Mouse (Mus musculus) cerebellum, adult 9-10 months (tissue): ENCODE results near the gene Duox1.

Experiments used
- DNase-seq: peaks from one replicate; pipeline ENCODE4 v3.0.0; 2022

The Duox1 gene

DNA sequence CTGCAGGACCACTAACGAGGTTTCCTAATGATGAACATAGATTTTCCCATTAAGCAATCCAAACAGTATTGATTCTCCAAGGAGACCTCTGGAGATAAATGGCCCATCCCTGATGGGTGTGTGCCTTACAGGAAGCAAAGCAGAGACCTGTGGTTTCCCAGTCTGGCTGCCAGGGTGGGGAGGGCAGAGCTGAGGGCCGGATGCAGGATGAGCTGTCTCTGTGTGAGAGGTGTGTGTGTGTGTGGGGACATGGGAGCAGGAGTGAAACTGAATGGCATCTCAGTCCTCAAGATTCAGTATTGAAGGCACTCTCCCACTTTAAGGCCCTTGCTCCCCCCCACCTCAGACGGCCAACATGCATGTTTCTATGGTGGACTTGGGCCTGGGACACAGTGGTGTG lies 40.7 kb downstream of the Duox1 start:
- peak; percentile 49 for DNase-seq

DNA sequence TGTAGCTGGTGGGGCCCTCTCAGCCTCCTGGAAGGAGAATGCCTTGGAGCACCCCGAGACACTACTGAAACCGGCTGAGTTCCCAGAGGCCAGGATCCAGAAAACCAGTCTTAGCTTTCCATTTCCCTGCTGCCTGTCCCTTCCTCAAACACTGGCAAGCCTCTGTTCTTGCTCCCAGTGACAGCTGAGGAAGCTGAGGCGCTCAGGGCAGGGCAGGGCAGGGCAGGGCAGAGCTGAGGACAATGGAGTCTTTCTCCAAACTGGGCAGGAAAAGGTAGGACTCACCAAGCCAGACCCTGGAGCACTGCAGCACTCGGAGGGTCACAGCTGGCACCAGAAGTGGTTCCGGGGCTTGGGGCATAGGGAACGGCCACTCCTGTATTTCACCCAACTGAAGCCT lies 44.8 kb downstream of the Duox1 start:
- peak; percentile 45 for DNase-seq

- peak; percentile 43 for DNase-seq
These were observed 45.7 kb downstream of the Duox1 start for GRCm38 (mm10) chr2:122361181-122361580.

- DNase-seq, result peak; percentile 79
These were observed 46.6 kb downstream of the Duox1 start for GRCm38 (mm10) chr2:122361868-122362621.

GRCm38 (mm10) chr2:122362622-122363523 lies 47.4 kb downstream of the Duox1 start:
- DNase-seq, result peak; percentile 64

DNA sequence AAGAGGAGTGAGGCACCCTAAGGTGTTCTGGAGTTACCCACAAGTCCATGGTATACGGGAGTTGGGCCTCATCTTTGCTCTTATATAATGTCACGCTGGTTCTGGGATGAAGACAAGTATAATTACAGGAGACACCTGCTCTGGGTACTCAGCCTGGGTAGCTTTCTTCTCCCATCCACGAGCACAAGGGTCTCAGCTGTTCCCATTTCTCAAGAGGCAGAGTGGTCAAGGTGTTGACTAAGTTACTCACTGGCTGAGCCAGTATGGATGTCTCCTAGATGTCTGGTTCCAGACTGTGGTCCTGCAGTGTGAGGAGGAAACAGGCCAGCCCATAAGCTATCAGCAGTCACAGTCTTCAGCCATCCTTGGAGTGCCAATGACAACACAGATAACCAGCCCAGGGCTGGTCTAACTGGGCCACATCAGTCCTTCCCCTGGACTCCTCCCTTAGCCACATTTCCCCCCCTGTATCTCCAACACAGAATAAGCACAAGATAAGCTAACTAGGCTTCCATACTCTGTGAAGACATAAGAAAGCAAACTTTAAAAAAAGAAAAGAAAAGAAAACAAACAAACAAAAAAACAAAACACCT lies 49.0 kb downstream of the Duox1 start:
- peak; percentile 49 for DNase-seq

- peak; percentile 78 for DNase-seq
These were observed 49.9 kb downstream of the Duox1 start for GRCm38 (mm10) chr2:122365244-122365866.

GRCm38 (mm10) chr2:122366039-122366438 lies 50.6 kb downstream of the Duox1 start:
- DNase-seq, result peak; percentile 99

- peak; percentile 87 for DNase-seq
These were observed 51.2 kb downstream of the Duox1 start for GRCm38 (mm10) chr2:122366706-122367105.

GRCm38 (mm10) chr2:122367181-122367580 lies 51.7 kb downstream of the Duox1 start:
- DNase-seq, result peak; percentile 87

DNA sequence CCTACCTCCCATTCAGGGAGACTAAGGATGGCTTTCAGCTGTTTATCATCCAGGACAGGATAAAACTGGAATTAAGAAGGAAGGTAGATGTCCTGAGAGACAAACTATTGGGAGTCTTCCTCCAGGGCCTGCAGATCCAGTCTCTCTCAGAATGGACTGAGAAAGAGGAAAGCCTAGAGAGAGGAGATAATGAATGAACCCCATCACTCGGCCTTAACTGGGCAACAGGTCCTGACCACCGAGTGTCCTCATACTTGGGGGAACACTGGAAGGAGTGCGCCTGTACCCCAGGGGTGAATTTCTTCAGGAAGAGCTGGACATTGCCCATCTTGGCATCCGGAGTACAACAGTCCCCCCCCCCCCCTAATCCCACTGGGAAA lies 52.2 kb downstream of the Duox1 start:
- DNase-seq, result peak; percentile 67

DNA sequence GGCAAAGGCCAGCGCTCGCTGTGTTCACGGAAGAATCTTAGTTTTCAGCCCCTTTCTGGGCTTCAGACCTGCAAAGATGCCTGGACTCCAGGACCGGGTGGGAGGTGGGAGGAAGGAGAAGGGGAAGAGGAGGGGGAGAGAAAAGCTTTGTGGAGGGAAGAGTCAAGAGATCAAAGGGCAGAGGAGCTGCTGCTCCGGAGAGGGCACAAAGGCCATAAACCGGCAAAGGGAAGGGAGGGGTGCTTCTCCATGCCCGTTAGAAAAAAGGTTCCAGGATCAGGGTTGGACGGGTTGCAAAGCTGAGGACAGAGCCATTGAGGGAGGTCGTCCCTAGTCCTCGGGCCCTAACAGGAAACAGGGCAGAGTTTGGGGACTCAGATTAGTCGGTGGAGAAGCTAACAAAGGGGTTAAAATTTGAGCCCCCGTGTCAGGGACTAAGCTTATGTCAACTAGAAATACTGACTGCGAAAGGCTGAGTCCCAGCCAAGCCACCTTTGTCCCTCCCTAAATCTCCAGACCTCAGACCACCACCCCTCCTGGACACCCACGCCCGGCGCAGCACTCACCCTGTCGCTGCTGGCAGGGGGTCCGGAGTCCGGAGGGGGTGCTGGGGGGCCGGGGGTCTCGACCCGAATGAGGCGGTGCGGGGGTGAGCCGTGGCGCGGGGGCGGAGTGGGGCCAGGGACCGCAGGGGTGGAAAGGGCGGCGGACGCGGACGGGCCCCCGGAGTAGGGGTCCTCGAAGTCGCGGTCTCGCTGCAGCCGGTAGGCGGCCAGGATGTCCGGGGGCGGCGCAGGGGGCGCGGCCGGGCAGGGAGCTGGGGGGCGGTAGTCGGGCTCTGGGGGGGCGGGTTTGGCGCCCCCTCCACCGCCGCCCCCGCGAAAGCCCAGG lies 52.9 kb downstream of the Duox1 start:
- peak; percentile 74 for DNase-seq

GRCm38 (mm10) chr2:122368995-122369739 lies 53.7 kb downstream of the Duox1 start, which contains the start of gene Shf:
TSS of gene Shf (minus strand) at chr2:122369162.
- DNase-seq, result peak; percentile 92

DNA sequence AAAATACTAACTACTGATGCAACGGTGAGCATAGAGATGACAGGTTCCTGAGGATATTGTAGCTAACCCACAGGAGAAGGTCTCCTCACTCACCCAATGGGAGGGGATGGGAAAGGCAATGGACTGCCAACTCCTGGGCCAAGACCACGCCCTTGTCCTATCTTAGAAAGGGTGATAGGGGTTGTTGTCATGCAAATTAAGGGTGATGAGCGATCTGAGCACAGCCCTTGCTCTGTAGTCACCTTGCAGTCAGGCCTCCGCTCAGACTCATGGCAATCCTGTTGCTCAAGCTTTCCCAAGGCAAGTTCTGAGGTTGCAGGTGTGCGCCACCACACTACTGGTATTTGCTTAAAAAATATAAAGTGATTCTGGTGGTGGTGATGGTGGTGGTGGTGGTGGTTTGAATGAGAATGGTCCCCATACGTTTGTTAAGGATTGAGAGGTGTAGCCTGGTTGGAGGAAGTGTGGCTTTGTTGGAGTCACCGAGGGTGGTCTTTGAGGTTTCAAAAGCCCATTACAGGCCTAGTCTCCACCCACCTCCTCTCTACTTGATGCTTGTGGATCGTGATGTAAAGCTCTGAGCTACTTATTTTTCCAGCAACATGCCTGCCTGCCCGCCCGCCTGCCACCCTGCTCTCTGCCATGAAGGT lies 54.8 kb downstream of the Duox1 start:
- peak; percentile 56 for DNase-seq

- peak; percentile 21 for DNase-seq
These were observed 56.6 kb downstream of the Duox1 start for GRCm38 (mm10) chr2:122372067-122372466.

GRCm38 (mm10) chr2:122372541-122372940 lies 57.1 kb downstream of the Duox1 start:
- no peak for DNase-seq

DNA sequence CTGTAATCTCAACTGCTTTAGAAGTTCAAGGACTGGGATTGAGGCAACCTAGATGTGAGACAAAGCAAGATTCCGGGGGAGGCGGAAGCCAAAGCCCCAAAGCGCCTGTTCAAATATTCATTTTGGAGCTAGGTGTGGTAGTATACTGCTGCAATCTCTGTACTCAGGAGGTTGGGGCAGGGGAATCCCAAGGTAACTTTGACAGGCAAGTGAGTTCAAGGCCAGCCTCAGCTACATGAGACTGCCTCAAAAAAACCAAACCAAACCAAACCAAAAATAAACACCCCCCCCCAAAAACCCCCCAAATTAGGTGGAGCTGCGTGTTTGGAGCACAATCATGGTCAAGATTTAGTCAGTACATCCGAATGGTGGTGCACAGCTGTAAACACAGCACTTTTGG lies 58.5 kb downstream of the Duox1 start:
- DNase-seq, result peak; percentile 47

- DNase-seq, result peak; percentile 72
These were observed 59.3 kb downstream of the Duox1 start for GRCm38 (mm10) chr2:122374666-122375331.

DNA sequence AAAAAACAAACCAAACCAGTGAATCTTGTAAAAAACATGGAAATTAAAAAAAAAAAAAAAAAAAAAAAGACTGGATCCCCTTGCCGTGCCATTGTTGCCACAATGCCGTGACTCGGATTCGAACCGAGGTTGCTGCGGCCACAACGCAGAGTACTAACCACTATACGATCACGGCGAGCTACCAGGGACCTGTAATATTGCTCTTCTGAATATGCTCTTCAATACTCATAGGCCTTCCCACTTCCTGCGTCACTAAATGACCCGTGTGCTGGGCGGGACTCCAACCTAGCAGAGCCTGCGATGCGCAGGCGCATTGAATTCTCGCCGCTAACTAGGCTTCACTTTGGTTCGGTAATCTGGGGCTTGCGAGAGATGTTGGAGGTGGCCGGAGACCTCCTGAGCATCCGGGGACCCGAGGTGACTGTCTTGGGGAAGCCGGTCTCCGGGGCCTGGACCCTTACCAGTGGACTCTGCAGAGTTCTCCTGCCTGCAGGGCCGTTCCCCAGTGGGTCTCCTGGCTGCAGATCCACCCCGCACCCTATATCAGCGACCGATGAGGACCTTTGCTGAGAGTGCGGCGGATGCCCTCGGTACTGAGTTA lies 60.0 kb downstream of the Duox1 start:
- peak; percentile 99 for DNase-seq
